Mouse (Mus musculus): ENCODE results near the gene Incenp. TPM values are rescaled to one million over a fixed set of nuclear protein-coding genes. Genes with fewer than 3 reads are reported as not detected.
"Not testable (repeated sequence)": the region's sequence is repeated elsewhere in the genome, so short reads cannot be mapped to it uniquely, and the experiment has no call there.

Gene Incenp
- total RNA-seq, 2 experiments from 2014 or later = 22.3 to 25.9 TPM

DNA sequence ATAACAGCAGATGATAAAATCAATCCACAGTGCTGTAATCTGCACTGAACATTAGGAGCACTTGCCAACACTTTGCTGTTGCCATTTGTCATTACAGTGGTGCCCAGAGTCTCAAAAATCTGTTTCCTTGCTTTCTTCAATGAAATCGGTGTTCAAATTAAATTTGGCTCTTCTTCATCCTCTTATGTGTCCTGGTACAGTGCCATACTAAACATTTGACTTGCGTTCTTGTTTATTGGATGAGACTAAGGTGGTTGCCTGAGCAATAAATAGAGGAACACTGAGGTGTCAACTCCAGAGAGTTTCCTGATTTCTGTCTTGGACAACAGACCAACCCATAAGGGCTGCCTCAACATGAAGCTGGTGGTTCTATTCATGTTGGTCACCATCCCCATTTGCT is 52.1 kb downstream of the Incenp start, which contains the start of gene Scgb2a2:
TSS of gene Scgb2a2 (plus strand) at position 301 of the 400 bp plus-strand sequence.
- DNase-seq = no peak
- intact Hi-C loops (cut with DNase I) = no loop called here

DNA sequence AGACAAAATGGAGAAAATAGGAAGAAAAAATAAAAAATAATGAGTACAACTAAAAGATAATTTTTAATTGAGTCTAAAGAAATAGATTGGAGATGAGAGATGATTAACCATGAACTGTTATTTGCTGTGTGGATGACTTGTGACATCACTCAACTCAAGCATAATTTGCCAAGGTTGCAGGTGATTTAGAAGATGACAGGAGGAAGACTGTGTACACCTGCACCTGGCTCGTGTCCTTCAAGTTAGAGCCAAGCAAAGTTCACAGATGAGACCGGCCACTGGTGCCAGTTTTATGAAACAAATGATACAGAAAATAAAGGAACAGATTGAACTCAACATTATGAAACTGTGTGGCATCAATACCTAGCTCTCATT is 62.0 kb downstream of the Incenp start:
- no peak for DNase-seq
- intact Hi-C loops (cut with DNase I) = no loop called here

DNA sequence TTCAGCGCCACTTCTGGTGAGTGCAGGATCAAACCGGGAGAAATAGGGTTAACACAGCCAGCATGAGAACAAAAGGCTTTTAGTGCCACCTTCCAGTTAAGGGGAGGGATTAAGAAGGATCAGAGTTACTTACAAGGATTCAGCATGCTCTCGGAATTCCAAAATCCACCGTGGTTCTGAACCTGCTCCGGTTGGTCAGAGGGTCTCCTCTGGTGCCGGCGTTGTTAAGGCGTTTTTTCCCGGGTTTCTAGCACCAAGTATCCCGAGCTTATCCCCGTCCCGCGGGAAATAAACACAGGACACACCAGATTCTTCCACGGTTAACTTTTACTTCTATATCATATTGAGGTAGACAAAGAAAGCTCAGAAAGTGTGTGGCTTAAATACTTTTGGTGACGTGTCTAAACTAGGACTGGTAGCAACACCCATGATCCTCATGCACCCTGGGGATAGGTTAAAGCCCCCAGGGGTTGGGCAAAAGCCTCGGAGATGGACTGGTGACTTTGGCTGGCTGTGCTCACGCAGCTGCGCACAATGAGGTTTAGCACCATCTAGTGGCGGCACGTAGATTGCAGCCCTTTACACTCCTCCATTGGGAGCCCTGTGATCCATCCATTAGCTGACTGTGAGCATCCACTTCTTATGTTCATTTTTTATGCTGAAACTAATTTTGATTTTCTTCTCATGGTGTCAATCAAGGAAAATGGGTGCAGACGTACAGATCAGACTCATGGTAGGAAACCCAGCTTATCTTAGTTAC is 62.6 kb downstream of the Incenp start:
- peak; percentile 63 to 66 for DNase-seq
- intact Hi-C loops (cut with DNase I) = not testable (repeated sequence)

Small RNA genes within 50 kb of the gene (microRNA-seq; reads per million reads assigned to microRNA genes)
- 0 reads per million in 2 experiments for gene Gm22369
- 0 reads per million in 2 experiments for gene Gm24484

Other genes with a start within 250 kb of the Incenp start
- gene Scgb2a2, start 52.0 kb downstream of the Incenp start, total RNA-seq (2021) = not detected
- 1,000 to 10,000 TPM; 1,753 to 1,826 TPM for gene Fth1, start 81.0 kb upstream of the Incenp start, total RNA-seq (2021)
- gene Best1, start 102.1 kb upstream of the Incenp start, total RNA-seq (2021) = under 1 TPM; 0.20 to 0.36 TPM
- gene Rab3il1, start 102.1 kb upstream of the Incenp start, total RNA-seq (2021) = 10 to 100 TPM; 10.4 to 12.1 TPM
- gene Fads3, start 142.0 kb upstream of the Incenp start, total RNA-seq (2021) = 10 to 100 TPM; 39.7 to 45.5 TPM
- 10 to 100 TPM; 11.3 to 14.4 TPM for gene Fads2, start 202.2 kb upstream of the Incenp start, total RNA-seq (2021)

All from heart, postnatal 10 days (tissue).